Mouse (Mus musculus) cerebellum, adult 2 months (tissue): ENCODE measurements around the gene Atp5k. TPM values are rescaled to one million over a fixed set of nuclear protein-coding genes. Genes with fewer than 3 reads are reported as not detected.

ENCODE experiments used
- DNase-seq, 2 experiments: peaks; one replicate each; pipeline ENCODE4 v3.0.0; 2021
- H3K27ac ChIP-seq: fragments of 200-500 bp; 2 replicates; pipeline ENCODE4 v1.5.1; 2012; ENCODE audit warnings: low read length, control low read depth, inconsistent platforms; ENCODE audit not compliant: insufficient read depth
- H3K27me3 ChIP-seq: fragments of 200-500 bp; 2 replicates; pipeline ENCODE4 v1.6.1; 2012; ENCODE audit warnings: inconsistent platforms, mild to moderate bottlenecking, low read length, moderate library complexity; ENCODE audit not compliant: control insufficient read depth, insufficient read depth
- H3K4me1 ChIP-seq: fragments of 200-500 bp; 2 replicates; pipeline ENCODE4 v1.6.1; 2011; ENCODE audit warnings: low read length; ENCODE audit not compliant: control insufficient read depth, insufficient read depth
- H3K4me3 ChIP-seq: fragments of 200-500 bp; replicated peaks from 2 replicates; pipeline ENCODE3; 2011; ENCODE audit warnings: mild to moderate bottlenecking, low read depth, low read length, control low read depth; ENCODE audit not compliant: insufficient read depth
- CTCF ChIP-seq: fragments of 200-500 bp; IDR thresholded peaks from 2 replicates; pipeline ENCODE4 v1.5.1; 2011; ENCODE audit warnings: low read depth, mild to moderate bottlenecking, control low read depth, low read length, moderate library complexity, borderline replicate concordance; ENCODE audit not compliant: insufficient read depth
- POLR2A ChIP-seq: fragments of 200-500 bp; IDR thresholded peaks from 2 replicates; pipeline ENCODE4 v1.6.1; 2011; ENCODE audit warnings: low read length, control low read depth, borderline replicate concordance; ENCODE audit not compliant: insufficient read depth
- WGBS: fragments of 180-500 bp; shearing (Covaris S2); methylation state at CpG from one replicate; pipeline ENCODE4 v1.1.7; 2018; 5-methylcytosine and 5-hydroxymethylcytosine counted together
- polyA plus RNA-seq: library from polyadenylated mRNA; depleted of rRNA; stranded (reverse); fragments of >200 nt; gene quantifications from 2 replicates; pipeline ENCODE4 v1.2.3, GENCODE M21; 2012

The Atp5k gene
- polyA plus RNA-seq, 1 experiment, result 395 TPM

GRCm38 (mm10) chr5:108462446-108462845 lies 28.2 kb upstream of the Atp5k start:
- TF ChIP-seq POLR2A, result no peak
- no peak for TF ChIP-seq CTCF
- 26% methylated on average over 4 of the region's 4 CpGs for WGBS
- Histone ChIP-seq H3K4me1 (peaks cover 8% of the 10 kb centered on the region), H3K27me3 (no peaks in the 10 kb centered on the region), H3K27ac (no peak overlapping the region), H3K4me3 (peak overlapping the region; percentile 89)
- DNase-seq, result peak in 1 of 2 experiments; percentile 19

- DNase-seq, result peak; percentile 98
- TF ChIP-seq POLR2A, result peak; percentile 71
- TF ChIP-seq CTCF, result no peak
- Histone ChIP-seq H3K27me3 (no peaks in the 10 kb centered on the region), H3K4me1 (peaks cover 6% of the 10 kb centered on the region), H3K4me3 (peak within 1 kb of the TSS; percentile 89), H3K27ac (no peak within 1 kb of the TSS)
- under 1% methylated on average over 58 of the region's 62 CpGs for WGBS
Measured at GRCm38 (mm10) chr5:108461082-108462065, 27.1 kb upstream of the Atp5k start, which contains the start of gene Pcgf3. Pcgf3 (plus strand) TSS chr5:108461232.

- H3K4me3 ChIP-seq, result peak overlapping the region; percentile 89
- H3K27me3 ChIP-seq, result no peaks in the 10 kb centered on the region
- H3K27ac ChIP-seq, result no peak overlapping the region
- 47% methylated on average over 6 of the region's 6 CpGs for whole genome bisulfite sequencing
- peak in 1 of 2 experiments; percentile 18 for DNase-seq
- H3K4me1 ChIP-seq, result peaks cover 6% of the 10 kb centered on the region
- TF ChIP-seq CTCF (no peak), POLR2A (no peak)
Measured at GRCm38 (mm10) chr5:108460461-108460860, 26.2 kb upstream of the Atp5k start.

- Histone ChIP-seq H3K4me1 (peaks cover 6% of the 10 kb centered on the region), H3K27ac (no peak overlapping the region), H3K4me3 (no peak overlapping the region), H3K27me3 (no peaks in the 10 kb centered on the region)
- TF ChIP-seq CTCF (no peak), POLR2A (no peak)
- DNase-seq, result no peak
- 98% methylated on average over 2 of the region's 2 CpGs for WGBS
Measured at GRCm38 (mm10) chr5:108458706-108459105, 24.5 kb upstream of the Atp5k start.

- H3K27me3 ChIP-seq, result no peaks in the 10 kb centered on the region
- H3K4me3 ChIP-seq, result no peak overlapping the region
- no peak for TF ChIP-seq CTCF
- no peak for TF ChIP-seq POLR2A
- no peak overlapping the region for H3K27ac ChIP-seq
- no peak for DNase-seq
- no peaks in the 10 kb centered on the region for H3K4me1 ChIP-seq
- WGBS, result 46% methylated on average over 3 of the region's 3 CpGs
Measured at GRCm38 (mm10) chr5:108454094-108454493, 19.8 kb upstream of the Atp5k start.

- no peak for DNase-seq
- no peaks in the 10 kb centered on the region for H3K27me3 ChIP-seq
- 0 out of 2 replicates have a peak, but pooled peaks cover 3% of the 10 kb centered on the region for H3K4me1 ChIP-seq
- no peak overlapping the region for H3K27ac ChIP-seq
- TF ChIP-seq POLR2A (no peak), CTCF (no peak)
- 82% methylated on average over 1 of the region's 1 CpGs for WGBS
- H3K4me3 ChIP-seq, result no peak overlapping the region
Measured at GRCm38 (mm10) chr5:108452422-108452821, 18.2 kb upstream of the Atp5k start.

- no peak for DNase-seq
- TF ChIP-seq CTCF (no peak), POLR2A (no peak)
- 90% methylated on average over 1 of the region's 1 CpGs for WGBS
Measured at GRCm38 (mm10) chr5:108451611-108452010, 17.4 kb upstream of the Atp5k start.

More at GRCm38 (mm10) chr5:108451611-108452010, 17.4 kb upstream of the Atp5k start:
- H3K4me3 ChIP-seq, result no peak overlapping the region
- H3K27me3 ChIP-seq, result no peaks in the 10 kb centered on the region
- H3K4me1 ChIP-seq, result 0 out of 2 replicates have a peak, but pooled peaks cover 3% of the 10 kb centered on the region
- no peak overlapping the region for H3K27ac ChIP-seq
